Mouse (Mus musculus): Measurements from ENCODE around the gene Tas1r2.

GRCm38 (mm10) chr4:139610954-139611353 lies 42.4 kb upstream of the Tas1r2 start:
- TF ChIP-seq CTCF (IDR thresholded peaks at IDR 0.05; ENCODE audit: low read depth, low read length): no peak
- no peak for TF ChIP-seq POLR2A (IDR thresholded peaks at IDR 0.05; ENCODE audit: borderline replicate concordance, low read depth, low read length)

Data from bone marrow macrophage, adult 2 months (primary cell).